Mouse (Mus musculus): Measurements from ENCODE around the gene Prkch. TPM values are rescaled to one million over a fixed set of nuclear protein-coding genes. Genes with fewer than 3 reads are reported as not detected.

Gene Prkch
- polyA plus RNA-seq, 1 experiment from 2014 or later: 12.0 TPM

- 78% methylated on average over 6 of the region's 6 CpGs for WGBS
- Histone ChIP-seq H3K4me2 (ENCODE audit: low read depth, low read length) (no peak overlapping the region), H3K4me3 (ENCODE audit: low read length) (no peak overlapping the region), H3K27me3 (ENCODE audit: control insufficient read depth, insufficient read depth, low read depth, low read length) (no peaks in the 10 kb centered on the region), H3K9me3 (ENCODE audit: control insufficient read depth, low read length) (no peaks in the 10 kb centered on the region), H3K4me1 (replicated peaks; ENCODE audit: control insufficient read depth, insufficient read depth, low read length) (no peaks in the 10 kb centered on the region), H3K27ac (ENCODE audit: low read length) (no peak overlapping the region), H3K36me3 (ENCODE audit: control insufficient read depth, insufficient read depth, low read length) (no peaks in the 10 kb centered on the region), H3K9ac (ENCODE audit: low read length) (no peak overlapping the region)
- ATAC-seq (ENCODE audit: low read depth): no peak
Measured at GRCm38 (mm10) chr12:73645216-73645615, 60.6 kb downstream of the Prkch start.

GRCm38 (mm10) chr12:73647686-73648085, 63.1 kb downstream of the Prkch start:
- Histone ChIP-seq H3K4me1 (replicated peaks; ENCODE audit: control insufficient read depth, insufficient read depth, low read length) (no peaks in the 10 kb centered on the region), H3K9me3 (ENCODE audit: control insufficient read depth, low read length) (no peaks in the 10 kb centered on the region), H3K4me3 (ENCODE audit: low read length) (no peak overlapping the region), H3K27me3 (ENCODE audit: control insufficient read depth, insufficient read depth, low read depth, low read length) (no peaks in the 10 kb centered on the region), H3K27ac (ENCODE audit: low read length) (no peak overlapping the region), H3K36me3 (ENCODE audit: control insufficient read depth, insufficient read depth, low read length) (no peaks in the 10 kb centered on the region), H3K4me2 (ENCODE audit: low read depth, low read length) (no peak overlapping the region), H3K9ac (ENCODE audit: low read length) (no peak overlapping the region)
- 56% methylated on average over 2 of the region's 2 CpGs for WGBS
- no peak for ATAC-seq (ENCODE audit: low read depth)

- no peaks in the 10 kb centered on the region for H3K9me3 ChIP-seq (ENCODE audit: control insufficient read depth, low read length)
- ATAC-seq (ENCODE audit: low read depth): no peak
- no peaks in the 10 kb centered on the region for H3K36me3 ChIP-seq (ENCODE audit: control insufficient read depth, insufficient read depth, low read length)
- no peak overlapping the region for H3K27ac ChIP-seq (ENCODE audit: low read length)
- 45% methylated on average over 18 of the region's 18 CpGs for WGBS
- H3K4me2 ChIP-seq (ENCODE audit: low read depth, low read length): no peak overlapping the region
- H3K9ac ChIP-seq (ENCODE audit: low read length): no peak overlapping the region
- H3K27me3 ChIP-seq (ENCODE audit: control insufficient read depth, insufficient read depth, low read depth, low read length): no peaks in the 10 kb centered on the region
- H3K4me3 ChIP-seq (ENCODE audit: low read length): no peak overlapping the region
- no peaks in the 10 kb centered on the region for H3K4me1 ChIP-seq (replicated peaks; ENCODE audit: control insufficient read depth, insufficient read depth, low read length)
Measured at GRCm38 (mm10) chr12:73656568-73657204, 72.1 kb downstream of the Prkch start.

- no peak overlapping the region for H3K27ac ChIP-seq (ENCODE audit: low read length)
- no peak for ATAC-seq (ENCODE audit: low read depth)
- H3K27me3 ChIP-seq (ENCODE audit: control insufficient read depth, insufficient read depth, low read depth, low read length): no peaks in the 10 kb centered on the region
Measured at GRCm38 (mm10) chr12:73663421-73663820, 78.8 kb downstream of the Prkch start.

GRCm38 (mm10) chr12:73666701-73667100, 82.1 kb downstream of the Prkch start:
- 79% methylated on average over 2 of the region's 2 CpGs for WGBS
- Histone ChIP-seq H3K36me3 (ENCODE audit: control insufficient read depth, insufficient read depth, low read length) (no peaks in the 10 kb centered on the region), H3K27me3 (ENCODE audit: control insufficient read depth, insufficient read depth, low read depth, low read length) (no peaks in the 10 kb centered on the region), H3K4me3 (ENCODE audit: low read length) (no peak overlapping the region), H3K9ac (ENCODE audit: low read length) (no peak overlapping the region), H3K4me1 (replicated peaks; ENCODE audit: control insufficient read depth, insufficient read depth, low read length) (peaks cover 4% of the 10 kb centered on the region), H3K9me3 (ENCODE audit: control insufficient read depth, low read length) (no peaks in the 10 kb centered on the region), H3K27ac (ENCODE audit: low read length) (no peak overlapping the region), H3K4me2 (ENCODE audit: low read depth, low read length) (no peak overlapping the region)
- ATAC-seq (ENCODE audit: low read depth): no peak

More at GRCm38 (mm10) chr12:73663421-73663820, 78.8 kb downstream of the Prkch start:
- no peaks in the 10 kb centered on the region for H3K9me3 ChIP-seq (ENCODE audit: control insufficient read depth, low read length)
- no peak overlapping the region for H3K9ac ChIP-seq (ENCODE audit: low read length)
- 73% methylated on average over 3 of the region's 3 CpGs for WGBS
- H3K4me2 ChIP-seq (ENCODE audit: low read depth, low read length): no peak overlapping the region
- no peaks in the 10 kb centered on the region for H3K4me1 ChIP-seq (replicated peaks; ENCODE audit: control insufficient read depth, insufficient read depth, low read length)
- no peak overlapping the region for H3K4me3 ChIP-seq (ENCODE audit: low read length)
- no peaks in the 10 kb centered on the region for H3K36me3 ChIP-seq (ENCODE audit: control insufficient read depth, insufficient read depth, low read length)

- Histone ChIP-seq H3K27ac (ENCODE audit: low read length) (no peak overlapping the region), H3K27me3 (ENCODE audit: control insufficient read depth, insufficient read depth, low read depth, low read length) (no peaks in the 10 kb centered on the region), H3K9ac (ENCODE audit: low read length) (no peak overlapping the region), H3K4me2 (ENCODE audit: low read depth, low read length) (no peak overlapping the region), H3K36me3 (ENCODE audit: control insufficient read depth, insufficient read depth, low read length) (no peaks in the 10 kb centered on the region), H3K4me1 (replicated peaks; ENCODE audit: control insufficient read depth, insufficient read depth, low read length) (peaks cover 11% of the 10 kb centered on the region), H3K9me3 (ENCODE audit: control insufficient read depth, low read length) (no peaks in the 10 kb centered on the region), H3K4me3 (ENCODE audit: low read length) (no peak overlapping the region)
- ATAC-seq (ENCODE audit: low read depth): no peak
- 62% methylated on average over 7 of the region's 7 CpGs for WGBS
Measured at GRCm38 (mm10) chr12:73667607-73668006, 83.0 kb downstream of the Prkch start.

- Histone ChIP-seq H3K4me1 (replicated peaks; ENCODE audit: control insufficient read depth, insufficient read depth, low read length) (peaks cover 13% of the 10 kb centered on the region), H3K4me2 (ENCODE audit: low read depth, low read length) (no peak overlapping the region; the same call in 1 of the 2 replicates), H3K9me3 (ENCODE audit: control insufficient read depth, low read length) (no peaks in the 10 kb centered on the region), H3K36me3 (ENCODE audit: control insufficient read depth, insufficient read depth, low read length) (no peaks in the 10 kb centered on the region), H3K9ac (ENCODE audit: low read length) (no peak overlapping the region), H3K27ac (ENCODE audit: low read length) (peak overlapping the region; percentile 73), H3K27me3 (ENCODE audit: control insufficient read depth, insufficient read depth, low read depth, low read length) (no peaks in the 10 kb centered on the region), H3K4me3 (ENCODE audit: low read length) (no peak overlapping the region)
- 51% methylated on average over 6 of the region's 6 CpGs for WGBS
- peak; percentile 63 for ATAC-seq (ENCODE audit: low read depth)
Measured at GRCm38 (mm10) chr12:73670739-73671138, 86.1 kb downstream of the Prkch start.

GRCm38 (mm10) chr12:73671540-73671939, 86.9 kb downstream of the Prkch start:
- Histone ChIP-seq H3K9ac (ENCODE audit: low read length) (no peak overlapping the region), H3K4me3 (ENCODE audit: low read length) (no peak overlapping the region), H3K4me2 (ENCODE audit: low read depth, low read length) (peak overlapping the region; percentile 21; the same call in 1 of the 2 replicates), H3K27ac (ENCODE audit: low read length) (peak overlapping the region; percentile 73), H3K27me3 (ENCODE audit: control insufficient read depth, insufficient read depth, low read depth, low read length) (no peaks in the 10 kb centered on the region), H3K4me1 (replicated peaks; ENCODE audit: control insufficient read depth, insufficient read depth, low read length) (peaks cover 13% of the 10 kb centered on the region), H3K36me3 (ENCODE audit: control insufficient read depth, insufficient read depth, low read length) (no peaks in the 10 kb centered on the region), H3K9me3 (ENCODE audit: control insufficient read depth, low read length) (no peaks in the 10 kb centered on the region)
- peak; percentile 67 for ATAC-seq (ENCODE audit: low read depth)
- 36% methylated on average over 3 of the region's 3 CpGs for WGBS

- Histone ChIP-seq H3K36me3 (ENCODE audit: control insufficient read depth, insufficient read depth, low read length) (no peaks in the 10 kb centered on the region), H3K9me3 (ENCODE audit: control insufficient read depth, low read length) (no peaks in the 10 kb centered on the region), H3K27me3 (ENCODE audit: control insufficient read depth, insufficient read depth, low read depth, low read length) (no peaks in the 10 kb centered on the region), H3K4me2 (ENCODE audit: low read depth, low read length) (peak overlapping the region; percentile 21; the same call in 1 of the 2 replicates), H3K9ac (ENCODE audit: low read length) (no peak overlapping the region), H3K4me3 (ENCODE audit: low read length) (no peak overlapping the region), H3K4me1 (replicated peaks; ENCODE audit: control insufficient read depth, insufficient read depth, low read length) (peaks cover 13% of the 10 kb centered on the region), H3K27ac (ENCODE audit: low read length) (peak overlapping the region; percentile 67)
- ATAC-seq (ENCODE audit: low read depth): no peak
- WGBS: 44% methylated on average over 4 of the region's 4 CpGs
Measured at GRCm38 (mm10) chr12:73672007-73672406, 87.4 kb downstream of the Prkch start.
